Mouse (Mus musculus) CD4-positive naive resting alpha-beta T cell, adult 57 days (primary cell): ENCODE data around the gene Spryd7. TPM values are rescaled to one million over a fixed set of nuclear protein-coding genes. Genes with fewer than 3 reads are reported as not detected.

Source experiments
- total RNA-seq: library from RNA; stranded (reverse); gene quantifications from one replicate; pipeline ENCODE4 v1.2.4, GENCODE M21; 2023

Gene Spryd7
- total RNA-seq: 8.0 TPM

DNA sequence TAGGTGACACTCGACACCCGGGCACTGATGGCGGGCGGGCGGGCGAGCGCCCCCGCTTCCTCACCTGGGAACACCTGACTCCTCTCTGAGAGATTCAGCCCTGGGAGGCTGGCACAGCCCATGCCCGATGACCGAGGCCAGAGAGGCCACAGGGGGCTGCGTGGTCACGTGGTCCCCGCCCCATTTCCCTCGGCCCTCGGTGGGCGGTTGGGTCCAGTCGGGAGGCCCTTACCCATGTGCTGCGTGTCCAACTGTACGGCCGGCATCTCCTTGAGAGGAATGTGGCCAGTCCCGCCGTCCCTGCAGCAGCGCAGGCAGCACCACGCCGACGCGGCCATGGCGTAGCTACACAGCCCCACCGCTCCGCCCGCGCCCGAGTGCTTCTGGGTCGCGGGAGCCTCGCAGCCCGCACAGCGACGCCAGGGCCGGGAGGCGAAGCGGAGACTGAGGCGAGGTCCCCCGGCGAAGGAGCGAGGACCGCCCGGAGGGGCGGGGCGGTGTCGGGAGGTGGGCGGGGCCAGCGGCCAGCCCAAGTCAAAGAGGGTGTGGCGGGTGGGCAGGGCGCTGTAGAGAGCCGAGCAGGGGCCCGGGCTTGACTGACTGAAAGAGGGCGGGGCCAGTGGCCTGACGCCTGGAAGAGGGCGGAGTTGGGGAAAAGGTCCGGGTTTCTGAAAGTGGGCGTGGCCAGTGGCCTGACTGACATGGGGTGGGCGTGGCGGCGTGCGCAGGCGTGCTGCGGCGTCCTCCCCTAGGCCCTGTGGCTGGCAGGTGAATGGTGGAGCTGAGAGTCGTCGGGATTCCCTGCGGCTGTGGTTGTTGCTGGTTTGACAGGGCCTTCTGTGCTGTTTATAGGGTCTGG, at the start of gene Spryd7:
Gene Spryd7, minus strand, starts transcription at position 598 of the 859 bp plus-strand sequence.

DNA sequence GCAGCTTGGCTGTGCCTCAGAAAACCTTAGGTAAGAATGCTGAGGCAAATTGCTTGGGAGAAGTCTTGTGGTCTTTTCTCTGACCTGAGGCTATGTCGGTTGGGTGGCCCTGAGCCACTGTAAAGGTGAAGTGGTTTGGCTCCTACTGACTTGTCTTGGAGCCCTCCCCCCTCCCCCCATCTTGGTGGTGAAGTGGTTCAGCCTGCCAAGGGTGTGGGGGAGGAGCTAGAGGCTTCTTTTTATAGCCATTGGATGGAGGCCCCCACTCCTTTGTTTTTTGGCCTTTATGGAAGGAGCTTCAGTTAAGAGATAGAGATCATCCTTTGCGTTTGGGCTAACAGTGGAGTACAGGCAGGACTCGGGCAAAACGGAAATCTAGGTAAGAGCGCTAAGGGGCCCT, 41.3 kb upstream of the Spryd7 start, which contains the start of gene Trim13:
Gene Trim13, plus strand, starts transcription at position 280 of the 400 bp plus-strand sequence.

Other genes starting within 250 kb of the Spryd7 start
- gene Arl11, start 247.1 kb downstream of the Spryd7 start, total RNA-seq: 1.8 TPM
- gene Ebpl, start 196.4 kb downstream of the Spryd7 start, total RNA-seq: 3.8 TPM
- gene Kpna3, start 117.0 kb downstream of the Spryd7 start, total RNA-seq: 24.4 TPM
- 16.3 TPM for gene Trim13, start 41.4 kb upstream of the Spryd7 start, total RNA-seq
- gene Kcnrg, start 50.6 kb upstream of the Spryd7 start, total RNA-seq: 2.0 TPM